Mouse (Mus musculus) heart, embryonic 14.5 days (tissue): ENCODE data around the gene Pfkfb1. TPM values are rescaled to one million over a fixed set of nuclear protein-coding genes. Genes with fewer than 3 reads are reported as not detected.

ENCODE experiments used
- microRNA-seq: library from miRNA; unstranded; fragments of <30 nt; microRNA quantifications from one replicate; pipeline ENCODE4, GENCODE M21; 2016
- polyA plus RNA-seq: library from polyadenylated mRNA; unstranded; fragments of >200 nt; fragmentation: Nextera tagmentation; extraction: Ambion mirVana; gene quantifications from 2 replicates; pipeline ENCODE4 v1.2.1, GENCODE M21; 2014

The Pfkfb1 gene
- polyA plus RNA-seq, 1 experiment from 2014 or later: 5.1 TPM

Small RNA genes within 50 kb of the gene (microRNA-seq; reads per million reads assigned to microRNA genes)
- gene Mir3620: not detected

Other genes starting within 250 kb of the Pfkfb1 start
- gene Tmem29, start 129.1 kb upstream of the Pfkfb1 start, polyA plus RNA-seq: 15.4 and 18.3 TPM in 2 replicates
- 82.3 and 159 TPM in 2 replicates for gene Alas2, start 40.9 kb upstream of the Pfkfb1 start, polyA plus RNA-seq
- 11.7 and 12.3 TPM in 2 replicates for gene Apex2, start 1.6 kb downstream of the Pfkfb1 start, polyA plus RNA-seq
- gene Tro, start 69.4 kb downstream of the Pfkfb1 start, polyA plus RNA-seq: 21.9 and 23.5 TPM in 2 replicates
- gene Maged2, start 226.1 kb downstream of the Pfkfb1 start, polyA plus RNA-seq: 590 and 670 TPM in 2 replicates